Mouse (Mus musculus) A20 (cell line): ENCODE measurements around the gene Nxn.

Source experiments
- DNase-seq: peaks from one replicate; pipeline ENCODE4 v3.0.0-alpha.2; 2011; ENCODE audit warnings: low read depth, low spot score

Nxn gene

DNA sequence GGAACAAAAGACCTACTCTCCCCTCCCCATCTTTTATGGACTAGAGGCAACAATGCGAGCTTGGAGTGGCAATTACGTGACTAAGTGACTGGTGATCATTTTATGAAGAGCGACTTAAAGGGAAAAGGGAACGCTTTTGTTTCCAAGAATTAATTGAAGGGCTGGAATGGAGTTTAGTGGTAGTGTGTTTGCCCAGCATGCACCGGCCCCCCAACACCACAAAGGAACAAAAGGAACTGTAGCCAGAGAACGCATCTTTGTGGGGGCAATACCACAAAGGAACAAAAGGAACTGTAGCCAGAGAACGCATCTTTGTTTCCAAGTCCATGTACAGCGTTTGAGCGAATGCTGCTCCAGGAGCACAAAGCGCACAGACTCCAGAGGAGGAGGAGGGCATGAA, 64.0 kb downstream of the Nxn start:
- DNase-seq: no peak

- no peak for DNase-seq
Measured at GRCm38 (mm10) chr11:76332240-76332639, 66.7 kb downstream of the Nxn start.

DNA sequence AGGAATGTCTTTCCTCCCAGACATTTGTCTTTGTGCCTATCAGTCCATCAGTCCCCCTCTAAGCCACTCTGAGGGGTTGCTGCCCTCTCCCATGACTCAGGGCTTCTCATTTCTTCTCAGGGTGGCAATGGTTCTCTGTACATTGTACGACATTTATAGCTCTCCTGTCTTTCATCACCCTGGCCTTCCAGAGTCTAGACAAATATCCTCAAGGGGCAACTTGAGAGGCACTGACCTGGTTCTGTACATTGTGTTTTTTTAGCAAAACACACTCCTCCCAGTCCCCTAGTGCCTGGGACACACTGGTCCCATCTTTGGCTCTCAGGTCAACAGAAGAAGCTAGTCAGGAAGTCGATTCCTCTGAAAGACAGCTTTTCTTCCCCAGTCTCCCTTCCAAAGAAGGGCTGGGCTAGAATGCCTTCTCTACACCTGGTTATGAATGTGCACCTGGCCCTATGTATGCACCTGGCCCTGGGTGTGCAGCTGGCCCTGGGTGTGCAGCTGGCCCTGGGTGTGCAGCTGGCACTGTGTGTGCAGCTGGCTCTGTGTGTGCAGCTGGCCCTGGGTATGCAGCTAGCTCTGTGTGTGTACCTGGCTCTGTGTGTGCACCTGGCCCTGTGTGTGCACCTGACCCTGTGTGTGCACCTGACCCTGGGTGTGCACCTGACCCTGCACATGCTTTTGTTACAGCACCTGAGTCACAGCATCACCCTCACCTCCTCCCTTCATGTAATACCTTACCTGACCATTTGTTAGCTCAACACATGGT, 70.2 kb downstream of the Nxn start:
- DNase-seq: peak; percentile 22

DNA sequence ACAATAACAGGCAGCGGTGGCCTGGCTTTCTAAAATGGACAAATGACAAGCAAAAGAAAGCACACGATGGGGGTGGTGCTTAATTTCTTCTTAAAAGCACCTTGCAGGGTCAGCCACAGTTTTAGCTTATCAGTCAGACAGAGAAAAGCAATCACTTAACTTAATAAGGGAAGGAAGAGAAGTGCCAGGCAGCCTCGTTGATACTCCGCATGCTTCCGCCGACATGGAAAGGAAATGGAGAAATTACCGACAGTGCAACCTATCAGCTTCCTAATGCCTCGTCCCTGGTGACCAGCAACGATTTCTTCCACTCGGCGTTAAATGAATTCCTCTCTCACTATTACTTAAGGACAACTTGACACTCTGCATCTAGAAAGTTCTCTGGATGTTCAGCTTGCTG, 70.9 kb downstream of the Nxn start:
- DNase-seq: no peak

DNA sequence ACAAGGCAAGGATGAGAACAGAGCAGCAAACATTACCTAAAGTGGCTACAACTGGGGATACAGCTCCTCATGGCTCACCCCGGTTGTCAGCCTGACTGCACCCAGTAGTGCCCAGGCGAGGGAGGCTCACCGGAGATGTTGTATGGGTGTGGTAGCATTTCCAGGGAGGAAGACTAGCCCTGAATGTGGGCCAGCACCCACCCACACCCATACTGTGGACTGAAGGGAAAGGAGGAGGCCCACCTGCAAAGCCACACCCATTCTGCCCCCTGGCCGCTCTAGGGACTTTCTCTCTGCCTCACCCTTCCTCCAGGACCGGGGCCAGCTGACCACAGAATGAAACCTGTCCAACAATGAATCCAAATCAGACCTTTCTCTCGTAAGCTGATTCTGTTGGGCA, 72.3 kb downstream of the Nxn start:
- no peak for DNase-seq

- no peak for DNase-seq
Measured at GRCm38 (mm10) chr11:76326051-76326450, 72.9 kb downstream of the Nxn start.

DNA sequence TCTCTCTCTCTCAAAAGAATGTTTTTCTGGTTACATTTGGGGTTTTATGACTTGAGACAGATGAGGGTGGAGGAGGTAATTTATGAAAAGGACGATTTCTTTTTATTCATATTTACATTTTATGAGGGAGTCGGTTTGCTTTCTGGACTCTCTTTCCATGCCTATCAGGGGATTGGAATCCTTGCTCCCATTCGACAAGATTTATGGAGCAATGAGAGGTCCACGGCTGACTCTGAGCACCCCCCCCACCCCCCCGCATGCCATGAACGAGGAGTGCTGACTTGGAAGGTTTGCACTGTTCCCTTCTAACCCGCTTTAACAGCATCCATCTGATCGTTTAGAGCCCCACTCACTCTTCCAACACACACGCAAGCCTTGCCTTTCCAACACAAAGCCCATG, 74.1 kb downstream of the Nxn start:
- DNase-seq: no peak

DNA sequence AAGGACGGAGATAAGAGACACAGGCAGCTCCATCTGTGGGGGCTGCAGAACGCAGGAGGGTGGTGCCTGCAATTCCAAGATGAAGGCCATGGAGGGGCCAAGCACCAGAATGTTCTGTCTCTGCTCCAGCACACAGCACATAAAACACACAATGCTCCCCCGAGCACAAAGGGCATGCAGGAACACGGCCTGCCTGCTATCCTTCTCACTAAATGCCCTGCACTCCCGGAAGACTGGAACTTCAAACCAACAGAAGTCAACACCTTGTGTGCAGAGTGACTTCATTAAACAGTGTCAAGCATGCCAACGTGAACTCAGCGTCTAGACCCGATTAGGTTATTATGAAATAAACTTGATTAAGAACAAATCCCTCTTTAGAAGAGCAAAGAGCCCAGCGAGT, 74.7 kb downstream of the Nxn start:
- DNase-seq: no peak

DNA sequence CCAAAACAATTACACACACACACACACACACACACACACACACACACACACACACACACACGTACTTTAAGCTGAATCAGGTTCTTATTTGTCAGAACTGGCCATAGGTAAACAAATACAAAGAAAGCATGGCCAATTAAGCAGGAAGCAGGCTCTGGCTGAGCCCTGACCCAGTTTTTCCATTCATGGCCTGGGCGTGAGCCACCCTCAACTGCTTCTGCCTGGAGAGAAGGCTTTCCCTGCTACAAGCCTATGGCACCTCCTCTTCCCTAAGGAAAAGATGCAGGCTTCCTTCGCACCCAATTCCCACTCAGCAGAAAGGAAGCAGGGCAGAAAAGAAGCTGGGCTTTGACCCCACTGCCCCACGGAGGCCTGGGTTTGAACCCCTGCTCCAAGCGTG, 76.0 kb downstream of the Nxn start:
- no peak for DNase-seq

- DNase-seq: no peak
Measured at GRCm38 (mm10) chr11:76322081-76322480, 76.9 kb downstream of the Nxn start.

DNA sequence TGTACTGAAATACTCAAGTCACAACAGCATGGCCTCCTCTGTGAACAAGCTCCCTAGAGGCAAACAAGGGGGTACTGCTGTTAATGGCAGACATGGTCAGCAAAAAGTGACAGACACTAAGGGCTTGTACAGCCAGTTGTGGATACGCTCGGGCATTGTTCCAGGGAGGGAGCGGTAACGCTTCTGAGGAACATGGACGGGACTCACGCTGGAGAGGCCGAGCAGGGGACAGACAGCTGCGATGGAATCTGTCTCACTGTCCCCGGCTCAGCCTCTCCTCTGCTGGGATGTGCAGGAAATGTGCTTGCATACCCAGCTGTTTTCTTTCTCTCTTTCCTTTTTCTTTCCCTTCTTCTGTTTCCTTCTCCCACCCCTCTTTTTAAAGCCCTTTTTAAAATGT, 78.5 kb downstream of the Nxn start:
- DNase-seq: no peak

- DNase-seq: no peak
Measured at GRCm38 (mm10) chr11:76319714-76320435, 79.1 kb downstream of the Nxn start.

DNA sequence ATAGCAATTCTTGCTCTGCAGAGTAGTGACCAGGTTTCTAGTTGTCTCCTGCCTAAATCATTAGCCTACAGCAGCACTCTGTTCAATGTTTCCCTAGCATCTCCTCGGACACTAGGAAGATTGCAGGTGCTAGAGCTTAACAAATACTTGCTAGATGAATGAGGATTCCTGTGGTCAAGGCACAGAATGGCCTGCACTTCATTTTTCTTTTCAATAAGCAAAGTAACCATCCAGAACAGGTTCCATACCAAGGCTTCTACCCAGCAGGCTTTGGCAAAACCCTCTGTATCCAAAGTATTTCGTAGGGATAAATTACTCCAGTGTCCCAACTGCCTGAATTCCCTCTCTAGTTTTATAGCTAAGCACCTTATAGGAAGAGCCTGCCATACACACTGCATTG, 81.0 kb downstream of the Nxn start:
- no peak for DNase-seq

DNA sequence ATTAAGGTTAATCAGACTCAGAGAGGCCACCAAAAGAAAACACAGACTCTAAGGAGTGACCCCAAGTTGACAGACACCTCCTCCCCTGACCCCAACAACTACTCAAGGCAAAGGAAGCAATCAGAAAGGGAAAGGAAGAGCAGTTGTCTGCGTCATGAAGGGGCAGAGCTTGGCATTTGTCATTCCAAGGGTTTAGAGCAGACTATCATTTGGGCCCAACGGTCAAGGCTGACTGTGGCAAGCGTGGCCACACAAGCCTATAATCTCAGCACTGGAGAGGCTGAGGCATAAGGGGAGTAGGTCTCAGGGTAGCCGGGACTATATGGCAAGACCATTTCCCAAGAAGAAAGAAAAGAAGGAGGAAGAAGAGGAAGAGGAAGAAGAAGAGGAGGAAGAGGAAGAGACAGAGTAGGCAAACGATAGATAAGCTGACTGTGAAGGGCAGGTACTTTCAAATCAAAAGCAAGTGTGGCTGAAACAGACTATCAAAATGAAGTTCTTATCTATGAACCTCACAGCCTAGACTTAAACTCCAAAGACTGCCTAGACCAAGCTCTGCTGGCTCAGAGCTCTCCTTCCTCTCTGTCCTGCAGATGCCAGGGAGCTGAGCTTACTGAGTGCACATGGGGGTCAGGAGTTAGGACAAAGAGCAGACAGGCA, 83.0 kb downstream of the Nxn start:
- no peak for DNase-seq

DNA sequence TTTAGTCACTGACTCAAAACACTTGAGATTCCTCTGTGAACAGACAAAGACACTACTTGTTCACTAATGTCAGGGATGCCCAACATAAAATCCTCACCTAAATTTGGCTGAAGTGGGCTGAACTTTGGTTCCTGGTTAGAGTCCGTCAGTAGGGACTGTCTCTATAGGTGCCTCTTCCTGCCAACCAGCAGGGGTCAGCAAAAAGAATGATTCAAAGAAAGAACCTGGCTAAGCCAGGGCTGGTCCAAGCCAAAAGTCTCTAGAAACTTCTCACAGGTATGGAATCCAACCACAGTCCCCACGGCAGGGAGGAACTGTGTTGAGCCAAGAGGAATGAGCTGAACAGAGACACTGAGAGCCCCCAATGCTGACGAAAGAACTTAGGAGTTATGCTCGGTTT, 84.2 kb downstream of the Nxn start:
- DNase-seq: peak; percentile 26

DNA sequence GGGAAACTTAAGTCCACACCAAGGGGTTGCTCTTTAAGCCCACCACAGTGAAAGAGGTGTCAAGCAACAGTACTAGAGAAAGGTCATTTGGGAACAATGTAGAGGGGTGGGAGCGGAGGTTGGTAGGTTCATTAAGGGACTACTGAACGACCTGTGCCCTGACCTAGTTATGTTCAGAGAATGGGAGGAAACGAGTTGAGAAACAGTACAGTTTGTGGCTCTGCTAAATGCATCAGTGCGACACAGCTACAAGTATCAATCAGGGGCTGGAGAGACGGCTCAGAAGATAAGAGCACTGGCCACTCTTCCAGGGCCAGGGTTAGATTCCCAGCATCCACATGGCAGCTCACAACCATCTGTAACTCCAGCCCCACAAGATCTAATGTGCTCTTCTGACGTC, 84.8 kb downstream of the Nxn start:
- no peak for DNase-seq

GRCm38 (mm10) chr11:76312805-76313204, 86.1 kb downstream of the Nxn start:
- DNase-seq: no peak

GRCm38 (mm10) chr11:76311224-76312000, 87.5 kb downstream of the Nxn start:
- DNase-seq: no peak

- DNase-seq: no peak
Measured at GRCm38 (mm10) chr11:76309868-76310267, 89.1 kb downstream of the Nxn start.

DNA sequence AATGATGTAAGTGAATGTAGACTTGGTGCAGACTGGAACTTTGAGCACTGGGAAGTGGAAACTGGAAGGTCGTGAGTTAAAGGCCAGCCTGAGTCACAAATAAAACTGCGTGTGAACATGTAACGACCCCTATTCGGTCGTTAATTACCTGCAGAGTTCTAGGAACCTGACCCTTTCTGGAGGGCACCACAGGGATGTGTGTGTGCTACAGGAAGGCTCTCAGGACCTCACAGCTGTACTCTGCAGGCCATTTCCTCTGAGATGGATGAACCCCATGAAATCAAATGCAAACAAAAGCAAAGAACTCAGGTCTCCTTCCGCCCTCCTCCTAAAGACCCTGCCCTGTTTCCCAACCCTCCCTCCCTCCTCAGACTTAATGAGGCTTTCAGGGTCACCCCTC, 89.9 kb downstream of the Nxn start:
- DNase-seq: no peak

DNA sequence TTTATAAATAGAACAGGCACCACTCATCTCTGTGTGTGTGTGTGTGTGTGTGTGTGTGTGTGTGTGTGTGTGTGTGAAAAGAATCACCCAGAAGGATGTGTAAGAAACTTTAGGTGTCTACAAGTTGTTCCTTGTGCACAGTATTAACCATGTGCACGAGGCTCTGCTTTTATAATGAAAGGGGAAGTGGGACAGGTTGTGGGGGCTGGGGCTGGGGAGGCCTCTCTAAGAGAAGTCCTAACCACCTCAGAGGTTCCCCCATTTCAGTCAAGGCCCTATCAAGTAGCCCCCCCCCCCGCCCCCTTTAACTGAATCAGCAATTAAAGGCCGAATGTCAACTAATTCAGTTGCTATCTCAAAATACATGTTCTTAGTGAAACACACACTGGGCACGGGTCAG, 92.2 kb downstream of the Nxn start:
- peak; percentile 87 for DNase-seq

- DNase-seq: no peak
Measured at GRCm38 (mm10) chr11:76305571-76305970, 93.4 kb downstream of the Nxn start.
